Mouse (Mus musculus): ENCODE measurements at regions not wholly inside any gene's neighbourhood (a gene's known extent, or its start where the extent isn't known, plus 50 kb on each side); places are given as distances from the start of the nearest gene placed in this dataset.

DNA sequence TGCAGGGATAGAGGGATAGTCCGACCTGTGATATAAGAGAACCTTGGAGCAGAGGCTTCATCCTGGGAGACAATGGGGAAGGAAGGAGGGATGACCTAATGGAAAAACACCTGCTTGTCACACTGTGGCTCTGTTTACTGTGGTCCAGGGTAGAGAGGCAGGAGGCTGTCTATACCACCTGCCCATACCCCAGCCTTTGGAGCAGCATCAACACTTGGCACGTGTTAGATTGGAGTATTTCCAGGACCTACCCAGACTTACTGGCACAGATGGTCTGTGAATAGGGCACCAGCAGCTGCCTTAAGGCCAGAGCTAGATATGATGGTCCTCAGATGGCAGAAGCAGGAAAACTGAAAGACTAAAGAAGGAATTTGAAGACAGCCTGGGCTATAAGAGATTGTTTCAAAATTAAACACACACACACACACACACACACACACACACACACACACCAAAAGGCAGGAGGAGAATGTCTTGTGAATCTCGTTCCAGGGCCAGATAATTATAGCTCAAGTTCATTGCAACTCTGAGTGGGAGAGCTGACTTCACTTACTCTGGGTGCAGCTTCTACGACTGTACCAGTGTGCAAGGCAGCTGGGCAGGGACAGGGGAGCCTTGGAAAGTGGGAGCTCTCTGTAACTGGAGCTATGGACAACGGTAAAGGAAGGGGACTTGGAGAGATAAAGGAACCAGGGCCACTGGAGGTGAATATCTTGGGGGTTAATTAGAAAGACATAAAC lies 227.8 kb upstream of the Sdk2 start:
- no peak for TF ChIP-seq POLR2A (IDR thresholded peaks at IDR 0.05; ENCODE audit: insufficient read depth, low read depth, low read length)
- TF ChIP-seq CTCF (IDR thresholded peaks at IDR 0.05; ENCODE audit: insufficient read depth, low read depth, low read length): no peak
